Mouse (Mus musculus) G1E (cell line): ENCODE measurements around the gene Olfr98.

Source experiments
- CTCF ChIP-seq: IDR thresholded peaks from 2 replicates; pipeline ENCODE4 v1.5.1; 2012; ENCODE audit warnings: low read depth, low read length, inconsistent platforms, mixed read lengths
- GATA1 ChIP-seq: IDR thresholded peaks from 2 replicates; pipeline ENCODE4 v1.6.1; 2012; ENCODE audit warnings: borderline replicate concordance, low read length, inconsistent platforms, mixed read lengths
- POLR2AphosphoS5 ChIP-seq: IDR thresholded peaks from 2 replicates; pipeline ENCODE4 v1.6.1; 2012; ENCODE audit warnings: low read depth, low read length, inconsistent platforms; ENCODE audit not compliant: insufficient replicate concordance

DNA sequence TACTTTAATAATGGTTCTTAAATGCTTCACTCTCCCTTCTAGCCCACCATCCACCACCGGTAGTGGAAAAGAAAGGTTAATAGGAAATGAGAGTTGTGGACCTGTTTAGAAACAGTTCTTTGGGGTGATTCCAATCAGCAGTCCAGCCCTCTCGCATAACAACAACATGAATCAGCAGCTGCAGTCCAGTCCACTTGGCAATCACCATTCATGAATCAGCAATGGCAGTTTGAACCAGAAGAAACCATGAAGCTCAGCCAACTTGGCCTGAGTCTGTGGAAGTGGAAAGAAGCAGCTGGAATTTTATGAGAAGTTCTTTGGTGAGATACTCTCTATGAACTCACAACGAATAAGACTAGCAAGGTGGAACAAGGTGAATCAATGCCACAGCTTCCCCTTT is 45.1 kb downstream of the Olfr98 start:
- TF ChIP-seq GATA1 (no peak), CTCF (no peak), POLR2AphosphoS5 (no peak)
